Mouse (Mus musculus): ENCODE results near the gene Maml3.

Maml3 gene

GRCm38 (mm10) chr3:51773587-51773986 lies 331.3 kb downstream of the Maml3 start:
- DNase-seq: no peak

GRCm38 (mm10) chr3:51771839-51772630 lies 332.8 kb downstream of the Maml3 start:
- DNase-seq: no peak

- no peak for DNase-seq
Observed at GRCm38 (mm10) chr3:51769196-51769595, 335.7 kb downstream of the Maml3 start.

GRCm38 (mm10) chr3:51765220-51765923 lies 339.5 kb downstream of the Maml3 start:
- peak; percentile 47 to 50 for DNase-seq

- DNase-seq: no peak
Observed at GRCm38 (mm10) chr3:51764175-51764574, 340.7 kb downstream of the Maml3 start.

- no peak for DNase-seq
Observed at GRCm38 (mm10) chr3:51762900-51763299, 342.0 kb downstream of the Maml3 start.

- DNase-seq: no peak
Observed at GRCm38 (mm10) chr3:51759534-51759933, 345.3 kb downstream of the Maml3 start.

GRCm38 (mm10) chr3:51757032-51757431 lies 347.8 kb downstream of the Maml3 start:
- DNase-seq: no peak

GRCm38 (mm10) chr3:51756283-51756682 lies 348.6 kb downstream of the Maml3 start:
- DNase-seq: no peak

GRCm38 (mm10) chr3:51753262-51753661 lies 351.6 kb downstream of the Maml3 start:
- no peak for DNase-seq

GRCm38 (mm10) chr3:51751440-51751839 lies 353.4 kb downstream of the Maml3 start:
- DNase-seq: peak; percentile 52 to 62

GRCm38 (mm10) chr3:51749812-51750481 lies 354.9 kb downstream of the Maml3 start:
- peak; percentile 54 to 56 for DNase-seq

GRCm38 (mm10) chr3:51749421-51749811 lies 355.5 kb downstream of the Maml3 start:
- peak in 1 of 2 experiments; percentile 35 for DNase-seq

- peak; percentile 68 to 80 for DNase-seq
Observed at GRCm38 (mm10) chr3:51748436-51749376, 356.2 kb downstream of the Maml3 start.

GRCm38 (mm10) chr3:51746816-51747215 lies 358.1 kb downstream of the Maml3 start:
- DNase-seq: no peak

GRCm38 (mm10) chr3:51745162-51745561 lies 359.7 kb downstream of the Maml3 start:
- DNase-seq: no peak

GRCm38 (mm10) chr3:51744339-51744759 lies 360.5 kb downstream of the Maml3 start:
- no peak for DNase-seq

- DNase-seq: no peak
Observed at GRCm38 (mm10) chr3:51742405-51742804, 362.5 kb downstream of the Maml3 start.

- no peak for DNase-seq
Observed at GRCm38 (mm10) chr3:51741824-51742223, 363.1 kb downstream of the Maml3 start.

- DNase-seq: no peak
Observed at GRCm38 (mm10) chr3:51739835-51740112, 365.1 kb downstream of the Maml3 start.

- peak; percentile 52 to 71 for DNase-seq
Observed at GRCm38 (mm10) chr3:51739049-51739834, 365.6 kb downstream of the Maml3 start.

GRCm38 (mm10) chr3:51733685-51734084 lies 371.2 kb downstream of the Maml3 start:
- DNase-seq: no peak

Data from cerebellum, postnatal 10 days (tissue).